Mouse (Mus musculus) cerebellum, postnatal 25 days (tissue): ENCODE results near the gene AC109138.7.

Experiments used
- DNase-seq, 2 experiments: peaks; one replicate each; pipeline ENCODE4 v3.0.0; 2021; ENCODE audit warnings: mixed read lengths in 2 of 2

AC109138.7 gene

GRCm38 (mm10) chr19:4257216-4257896 is 43.2 kb downstream of the AC109138.7 start:
- peak; percentile 94 to 97 for DNase-seq

GRCm38 (mm10) chr19:4257897-4258252 is 43.7 kb downstream of the AC109138.7 start:
- no peak for DNase-seq

DNA sequence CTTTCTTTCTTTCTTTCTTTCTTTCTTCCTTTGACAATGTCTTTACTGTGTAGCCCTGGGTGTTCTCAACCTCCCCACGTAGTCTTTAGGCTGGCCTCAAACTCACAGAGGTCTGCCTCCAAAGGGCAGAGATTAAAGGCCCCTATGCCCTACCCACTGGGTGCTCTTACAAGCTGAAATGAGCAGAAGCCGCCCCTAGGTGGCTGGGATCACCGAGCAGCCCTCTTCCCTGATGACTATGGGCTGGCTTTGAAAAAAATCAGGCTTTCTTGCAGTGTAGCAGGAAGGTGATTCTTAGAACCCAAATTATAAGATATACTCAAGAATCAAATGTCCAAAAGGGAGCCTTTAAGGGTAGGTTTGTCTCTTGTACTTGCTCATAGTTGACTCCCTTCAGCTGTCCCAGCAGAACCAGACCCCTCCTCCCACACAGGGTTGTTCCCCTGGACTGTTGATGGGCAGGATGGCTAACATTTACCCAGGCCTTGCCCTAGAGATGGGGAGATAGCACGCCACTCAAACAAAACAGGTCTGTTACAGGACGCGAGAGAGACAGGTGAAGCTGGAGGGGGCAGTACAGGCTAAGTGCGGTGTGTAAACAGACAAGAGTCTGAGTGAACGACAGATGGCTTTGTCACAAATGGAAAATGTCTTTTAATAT is 47.0 kb downstream of the AC109138.7 start:
- DNase-seq = no peak

DNA sequence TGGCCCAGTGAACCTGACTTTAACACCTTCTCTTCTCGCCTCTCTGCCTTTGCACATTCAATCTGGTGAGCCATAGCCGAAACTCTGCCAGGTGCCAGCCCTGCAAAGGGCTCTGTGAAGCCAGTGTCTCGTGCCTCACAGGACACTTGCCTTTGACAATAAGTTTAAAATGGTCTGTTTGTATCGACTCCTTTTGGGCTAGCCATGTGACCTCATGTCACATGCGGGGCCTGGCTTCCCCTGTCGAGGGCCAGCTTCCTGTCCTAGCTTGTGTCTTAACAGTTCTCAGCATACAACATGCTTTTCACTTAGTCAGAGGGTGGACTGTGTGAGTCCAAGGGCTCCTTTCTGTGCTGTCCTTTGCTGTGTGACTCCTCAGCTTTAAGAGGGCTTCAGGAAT is 48.6 kb downstream of the AC109138.7 start:
- DNase-seq = peak in 1 of 2 experiments; percentile 38

DNA sequence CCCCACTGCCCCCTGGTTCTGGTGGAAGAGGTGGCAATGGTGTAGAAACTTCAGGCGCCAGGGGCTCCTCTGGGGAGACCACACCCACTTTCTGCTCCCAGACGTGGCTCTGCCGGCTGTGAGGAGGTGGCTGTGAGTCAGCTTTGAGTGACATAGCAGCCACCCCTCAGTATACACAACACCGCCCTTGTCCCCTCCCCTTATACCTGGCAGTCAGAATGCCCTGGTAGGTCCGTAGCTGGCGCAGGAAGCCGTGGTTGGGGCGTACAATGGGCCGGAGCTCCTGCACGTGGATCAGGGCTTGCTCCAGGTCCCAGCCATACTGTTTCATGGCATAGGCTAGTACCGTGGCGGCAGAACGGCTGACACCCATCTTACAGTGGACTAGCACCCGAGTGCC is 49.5 kb downstream of the AC109138.7 start:
- DNase-seq = peak in 1 of 2 experiments; percentile 13

- no peak for DNase-seq
Measured at GRCm38 (mm10) chr19:4264171-4264780, 50.1 kb downstream of the AC109138.7 start.

DNA sequence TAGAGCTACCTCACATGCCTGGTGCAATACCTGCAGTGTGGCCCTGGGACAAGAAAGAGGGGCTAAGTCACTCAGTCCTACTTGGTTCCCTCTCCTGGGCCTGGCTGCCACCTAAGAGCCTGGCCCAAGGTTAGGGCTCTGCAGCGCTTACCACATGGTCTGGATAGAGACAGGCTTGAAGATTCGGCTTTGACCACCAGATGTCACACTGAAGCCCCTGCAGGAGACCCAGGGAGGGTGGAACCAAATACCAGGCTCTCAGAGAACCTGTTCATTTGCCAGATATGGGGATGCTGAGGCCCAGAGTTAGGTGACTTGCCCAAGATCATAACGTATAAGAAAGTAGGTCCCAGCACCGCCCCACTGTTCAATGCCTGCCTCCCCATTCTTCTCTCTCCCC is 51.8 kb downstream of the AC109138.7 start:
- peak in 1 of 2 experiments; percentile 24 for DNase-seq

DNA sequence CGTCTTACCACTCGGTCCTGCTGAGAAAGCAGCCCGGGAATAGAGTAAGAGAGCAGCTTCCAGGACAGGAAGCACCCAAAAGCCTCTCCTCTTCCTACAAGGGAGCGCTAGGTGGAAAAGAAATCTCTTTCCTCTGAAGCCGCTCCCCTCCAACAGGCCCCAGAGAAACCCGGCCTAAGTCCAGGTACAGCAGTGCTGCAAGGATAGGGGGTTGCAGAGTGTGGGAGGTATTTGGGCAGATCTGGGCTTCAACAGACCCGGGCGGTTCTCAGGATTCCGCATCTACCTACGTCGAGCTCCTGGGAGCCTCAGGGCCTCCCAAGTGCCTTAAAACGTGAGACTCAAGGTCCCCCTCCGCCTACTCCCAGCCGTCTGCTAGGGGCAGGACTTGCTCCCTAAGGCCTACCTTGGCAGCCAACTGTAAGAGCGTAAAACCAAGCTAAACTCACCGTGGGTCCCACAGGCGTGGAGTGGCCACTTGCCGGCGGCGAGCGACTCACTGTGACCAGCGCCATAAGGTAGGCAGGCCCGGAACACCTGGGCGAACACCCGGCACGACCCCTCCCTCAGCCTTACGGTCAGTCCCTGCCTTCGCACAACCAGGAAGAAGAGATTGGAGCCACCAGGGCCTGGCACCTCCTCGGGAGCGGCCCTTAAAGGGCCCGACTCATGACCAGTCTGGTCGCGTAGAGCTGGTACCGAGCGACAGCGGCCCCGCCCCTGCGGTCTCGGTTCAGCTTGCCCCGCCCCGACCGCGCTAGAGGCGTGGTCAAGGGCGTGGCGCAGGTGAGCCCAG is 54.6 kb downstream of the AC109138.7 start, which contains the start of gene Ssh3:
Gene Ssh3, minus strand, starts transcription at position 615 of the 796 bp plus-strand sequence.
- peak; percentile 84 to 92 for DNase-seq

DNA sequence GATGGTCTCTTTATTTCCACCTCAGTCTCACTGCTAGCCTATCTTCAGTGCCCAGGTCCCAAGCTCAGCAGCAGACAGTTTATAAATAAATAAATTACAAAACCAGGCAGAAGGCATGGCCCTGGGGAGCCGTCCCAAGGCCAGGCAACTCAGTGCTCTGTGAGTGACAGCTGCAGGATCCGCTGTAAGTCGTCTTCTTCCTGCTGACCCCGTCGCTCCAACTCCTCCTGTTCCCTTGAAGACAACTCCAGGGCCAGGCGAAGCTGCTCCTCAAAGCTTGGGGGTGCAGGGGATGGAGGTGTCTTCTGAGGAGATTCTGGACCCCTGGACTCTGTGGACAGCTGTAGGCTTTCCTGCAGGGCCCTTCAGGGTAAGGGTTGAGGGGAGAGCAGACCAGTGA is 56.0 kb downstream of the AC109138.7 start:
- peak; percentile 29 to 35 for DNase-seq

GRCm38 (mm10) chr19:4270972-4271371 is 56.8 kb downstream of the AC109138.7 start:
- no peak for DNase-seq

GRCm38 (mm10) chr19:4279487-4279886 is 65.3 kb downstream of the AC109138.7 start:
- DNase-seq = no peak

GRCm38 (mm10) chr19:4280425-4280824 is 66.3 kb downstream of the AC109138.7 start:
- DNase-seq = no peak
